Mouse (Mus musculus): Measurements from ENCODE around the gene Lef1.

The Lef1 gene

DNA sequence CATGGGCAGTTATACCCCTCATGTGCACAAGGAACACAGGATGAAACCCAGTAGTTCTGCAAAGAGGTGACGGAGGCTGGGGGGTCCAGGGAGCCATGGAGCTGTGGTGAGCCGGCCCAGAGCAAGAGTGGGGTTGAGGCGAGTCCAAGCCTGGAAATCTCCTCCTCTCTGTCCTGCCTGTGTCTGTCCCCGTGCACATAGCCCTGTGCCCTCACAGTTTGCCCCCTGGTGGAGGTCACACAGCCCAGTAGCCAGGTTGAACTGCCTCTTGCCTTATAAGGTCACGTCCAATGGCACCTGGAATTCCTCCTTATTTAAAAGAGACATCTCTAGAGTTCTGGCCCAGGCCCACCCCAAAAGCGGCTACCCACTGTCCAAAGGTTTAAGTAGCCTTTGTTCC is 137.2 kb downstream of the Lef1 start:
- intact Hi-C loops (cut with DNase I), result loop anchor here (5.0 kb wide), 1 partner anchor 35 kb away; no protein-coding TSS in a partner anchor

DNA sequence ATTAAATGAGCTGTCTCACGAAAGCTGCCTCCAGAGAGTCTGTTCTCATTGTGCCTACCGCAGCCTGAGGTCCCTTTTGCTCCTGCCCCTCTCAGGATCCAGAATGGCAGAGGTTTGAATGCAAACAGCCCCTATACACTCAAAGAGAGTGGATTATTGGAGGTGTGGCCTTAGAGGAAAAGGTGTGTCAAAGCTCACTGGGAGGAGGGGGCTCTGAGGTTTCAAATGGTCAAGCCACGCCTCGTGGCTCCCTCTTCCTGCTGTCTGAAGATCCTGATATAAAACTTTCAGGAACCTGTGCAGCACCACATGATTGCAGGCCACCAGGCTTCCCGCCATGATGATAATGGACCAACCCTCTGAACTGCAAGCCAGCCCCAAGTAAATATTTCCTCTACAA is 137.6 kb downstream of the Lef1 start:
- intact Hi-C loops (cut with DNase I), result loop anchor here (5.0 kb wide), 1 partner anchor 34 kb away; no protein-coding TSS in a partner anchor

DNA sequence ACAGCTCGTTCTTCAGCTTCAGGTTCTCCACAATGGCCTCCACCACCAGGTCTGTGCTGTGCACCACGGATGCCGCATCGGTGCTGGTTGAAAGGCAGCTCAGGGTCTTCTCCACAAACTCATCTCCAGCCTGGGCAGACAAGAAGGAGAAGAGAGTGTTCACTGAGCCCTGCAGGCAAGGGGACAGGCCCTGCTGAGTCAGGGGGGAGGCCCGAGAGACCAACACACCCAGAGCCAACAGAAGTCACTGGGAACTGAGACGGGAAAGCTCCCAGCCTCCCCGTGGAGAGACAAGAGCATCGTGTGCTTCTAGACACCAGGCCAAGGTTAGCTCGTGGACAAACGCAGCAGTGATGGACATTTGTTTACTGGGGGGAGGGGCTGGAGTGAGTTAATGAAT is 138.2 kb downstream of the Lef1 start:
- intact Hi-C loops (cut with DNase I), result loop anchor here (5.0 kb wide), 1 partner anchor 34 kb away; no protein-coding TSS in a partner anchor

DNA sequence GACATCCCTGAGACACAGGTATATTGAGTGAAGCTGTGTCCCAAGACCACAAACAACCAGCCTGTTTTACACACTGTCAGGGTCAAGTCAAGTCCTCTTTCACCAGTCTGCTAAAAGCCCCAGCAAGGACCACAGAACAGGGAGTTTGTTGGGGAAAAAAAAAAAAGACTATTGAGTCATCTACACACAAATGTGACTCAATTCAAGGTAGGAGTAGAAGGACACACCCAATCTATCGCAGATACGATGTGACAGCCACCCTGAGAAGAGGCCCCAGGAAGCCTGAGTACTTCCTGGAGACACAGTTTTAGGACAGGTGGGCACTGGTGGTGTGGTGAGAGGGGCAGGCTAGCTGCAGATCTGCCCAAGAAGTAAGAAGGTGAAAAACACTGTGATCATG is 140.0 kb downstream of the Lef1 start:
- intact Hi-C loops (cut with DNase I), result no loop called here

DNA sequence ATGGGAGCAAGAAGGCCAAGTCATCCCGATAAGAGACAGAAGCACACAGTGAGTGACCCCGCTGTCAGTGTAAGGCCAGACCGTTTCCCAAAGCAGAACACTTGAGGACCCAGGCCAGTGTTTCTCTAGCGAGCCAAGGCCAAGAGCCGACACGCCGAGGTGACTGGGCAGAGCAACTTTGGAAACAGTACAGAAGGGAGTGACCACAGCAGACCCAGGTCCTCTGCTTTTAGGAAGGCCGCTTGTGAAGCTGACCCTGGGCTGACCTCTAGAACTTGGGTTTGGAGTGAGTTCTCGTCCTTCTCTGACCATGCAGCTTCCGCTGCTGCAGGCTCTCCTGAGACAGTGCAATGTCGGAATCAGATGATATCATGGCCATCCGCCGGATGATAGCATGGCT is 140.7 kb downstream of the Lef1 start:
- intact Hi-C loops (cut with DNase I), result no loop called here

DNA sequence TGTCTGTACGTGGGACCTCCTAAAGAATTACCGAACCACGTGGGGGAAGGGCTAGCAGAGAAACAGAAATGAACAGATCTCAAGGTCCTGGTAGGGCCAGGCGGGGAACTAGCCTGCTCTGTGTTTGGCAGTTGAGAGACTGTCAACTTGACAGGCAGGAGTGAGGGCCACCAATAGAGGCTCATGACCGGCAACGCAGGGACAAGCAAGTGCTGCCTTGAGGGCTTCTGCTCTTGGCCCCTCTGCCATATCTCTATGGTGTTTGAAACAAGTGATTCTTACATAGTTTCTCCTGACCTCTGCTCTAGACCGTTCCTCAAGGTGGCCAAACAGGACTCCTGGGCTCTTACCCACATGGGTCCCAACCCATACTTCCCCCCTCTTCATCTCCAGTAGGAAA is 141.3 kb downstream of the Lef1 start:
- intact Hi-C loops (cut with DNase I), result no loop called here

DNA sequence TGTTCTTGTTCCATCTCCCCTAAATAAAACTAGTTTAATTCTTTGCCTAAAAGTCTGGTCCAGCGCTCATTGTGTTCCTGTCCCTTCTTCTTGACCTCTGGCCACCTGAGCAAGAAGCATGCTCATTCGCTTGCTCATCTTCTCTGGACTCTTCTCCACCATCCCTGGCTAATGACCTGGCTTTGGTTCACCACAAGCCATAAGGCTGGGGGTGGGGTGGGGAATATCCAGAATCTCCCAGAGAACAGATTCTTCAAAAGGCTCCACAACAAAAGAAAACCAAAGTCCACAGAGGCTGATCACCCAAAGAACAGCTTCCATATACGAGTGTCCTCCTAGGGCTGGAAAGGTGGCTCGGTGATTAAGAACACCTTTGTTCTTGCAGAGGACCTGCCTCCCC is 144.7 kb downstream of the Lef1 start:
- intact Hi-C loops (cut with DNase I), result no loop called here

DNA sequence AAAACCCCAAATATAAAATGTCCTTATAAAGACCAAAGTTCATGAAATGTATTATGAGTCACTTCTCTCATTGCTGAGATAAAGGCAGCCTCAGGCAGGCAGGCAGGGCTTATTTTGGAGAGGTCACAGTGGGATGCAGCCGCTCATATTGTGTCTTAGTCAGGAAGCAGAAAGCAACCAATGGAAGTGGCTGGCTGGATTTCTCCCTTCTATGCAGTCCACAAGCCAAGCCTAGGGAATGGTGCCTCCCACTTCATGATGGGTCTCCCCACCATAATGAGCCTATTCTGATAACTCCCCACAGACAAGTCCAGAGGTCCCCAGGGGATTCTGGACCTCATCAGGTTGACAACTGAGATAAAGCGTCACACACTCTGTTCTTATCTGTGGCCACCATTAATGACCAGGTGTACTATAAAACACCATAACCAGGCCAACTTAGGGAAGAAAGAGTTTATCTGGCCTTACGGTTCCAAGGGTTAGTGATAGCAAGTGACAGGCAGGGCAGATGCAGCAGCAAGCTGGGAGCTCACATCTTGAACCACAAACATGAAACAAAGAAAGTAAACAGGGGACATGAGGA is 145.2 kb downstream of the Lef1 start:
- intact Hi-C loops (cut with DNase I), result no loop called here

DNA sequence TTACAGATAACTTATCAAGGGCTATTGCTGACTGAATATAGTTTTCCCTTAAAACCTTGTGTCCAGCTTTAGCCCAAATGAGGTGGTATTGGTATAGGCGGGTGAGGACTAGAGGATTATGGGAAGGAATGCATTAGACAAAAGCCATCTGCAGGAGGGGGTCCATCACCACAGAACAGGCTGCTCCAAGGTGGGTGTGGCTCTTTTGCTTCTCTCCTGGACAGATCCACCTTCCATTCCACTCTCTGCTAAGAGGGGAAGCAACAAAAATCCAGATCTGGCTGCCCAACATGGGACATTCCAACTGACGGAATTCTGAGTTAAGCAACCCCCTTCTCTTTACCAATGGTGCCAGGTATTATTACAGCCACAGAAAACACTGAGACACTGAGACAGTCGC is 148.7 kb downstream of the Lef1 start:
- intact Hi-C loops (cut with DNase I), result no loop called here

DNA sequence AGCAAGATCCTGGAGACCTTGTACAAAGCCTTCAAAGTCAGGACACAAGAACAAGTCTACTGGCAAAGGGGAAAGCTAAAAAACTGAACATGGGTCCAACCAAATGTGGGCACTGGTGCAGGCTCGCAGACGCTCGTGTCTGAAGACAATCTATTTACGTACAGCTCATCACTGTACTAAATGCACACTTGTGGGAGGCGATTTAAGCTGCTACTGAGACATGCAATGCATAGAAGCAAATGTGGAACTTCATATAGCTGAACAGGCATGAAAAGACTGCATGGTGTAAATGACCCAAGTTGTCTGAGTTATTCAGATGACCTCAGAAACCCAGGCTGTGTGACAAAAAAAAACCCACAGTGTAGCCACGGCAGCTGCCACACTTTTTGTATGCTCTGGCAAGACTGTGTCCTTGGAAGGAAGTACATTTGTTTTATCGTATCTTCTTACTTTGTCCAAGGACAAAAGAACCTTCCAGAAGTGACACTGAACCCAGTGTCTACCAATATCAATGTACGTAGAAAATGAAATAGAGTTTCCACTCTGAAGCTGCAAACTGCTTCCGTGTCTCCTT is 149.2 kb downstream of the Lef1 start:
- intact Hi-C loops (cut with DNase I), result no loop called here

DNA sequence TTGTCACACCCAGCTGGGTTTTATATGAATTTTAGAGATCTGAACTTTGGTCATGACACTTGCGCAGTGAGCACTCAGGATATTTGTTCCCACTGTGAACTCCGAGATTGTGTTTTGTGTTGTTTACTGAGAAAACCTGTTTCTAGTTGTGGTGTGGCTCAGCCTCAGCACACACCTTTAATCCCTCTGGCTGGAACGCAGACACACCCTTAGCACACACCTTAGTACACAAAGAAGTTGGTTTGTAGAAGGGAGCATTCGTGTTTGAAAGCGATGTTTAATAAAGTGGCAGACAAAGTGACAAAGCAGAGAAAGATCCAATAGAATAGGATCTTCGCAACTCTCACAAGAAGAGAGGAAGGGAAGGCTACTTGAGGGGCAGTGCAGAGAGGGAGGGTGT is 150.1 kb downstream of the Lef1 start:
- intact Hi-C loops (cut with DNase I), result no loop called here

DNA sequence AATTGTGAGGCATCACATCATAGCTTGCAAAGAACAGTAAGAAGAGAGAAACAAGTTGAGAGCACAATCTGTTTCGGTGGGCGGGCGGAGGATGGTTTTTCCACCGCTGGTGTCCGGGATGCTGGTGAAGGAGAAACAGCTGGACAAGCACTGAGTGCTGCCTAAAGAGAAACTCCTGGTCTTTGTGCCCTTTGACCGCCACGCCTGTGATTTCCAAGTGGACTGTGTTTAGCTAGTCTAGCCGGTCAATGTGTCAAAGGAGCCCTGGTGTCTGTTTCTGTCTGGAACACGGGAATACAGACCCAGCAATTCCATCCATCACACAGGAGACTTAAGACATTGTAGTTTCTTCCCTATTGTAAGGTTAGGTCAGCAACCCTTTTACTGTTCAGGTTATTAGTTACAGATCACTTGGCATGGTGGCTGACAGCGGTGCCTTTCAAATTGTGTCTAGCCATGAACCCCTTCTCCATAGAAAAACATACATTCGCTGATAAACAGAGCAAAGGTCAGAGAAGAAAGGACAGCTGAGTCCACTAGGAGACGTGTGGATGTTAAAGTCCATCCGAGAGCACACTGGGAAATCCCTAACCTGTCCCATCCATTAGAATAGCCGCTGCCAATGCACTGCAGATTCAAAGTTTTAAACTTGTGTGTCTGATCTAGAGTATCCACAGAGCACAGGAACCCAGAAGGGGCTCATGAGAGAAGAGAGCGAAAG is 153.7 kb downstream of the Lef1 start:
- intact Hi-C loops (cut with DNase I), result no loop called here

DNA sequence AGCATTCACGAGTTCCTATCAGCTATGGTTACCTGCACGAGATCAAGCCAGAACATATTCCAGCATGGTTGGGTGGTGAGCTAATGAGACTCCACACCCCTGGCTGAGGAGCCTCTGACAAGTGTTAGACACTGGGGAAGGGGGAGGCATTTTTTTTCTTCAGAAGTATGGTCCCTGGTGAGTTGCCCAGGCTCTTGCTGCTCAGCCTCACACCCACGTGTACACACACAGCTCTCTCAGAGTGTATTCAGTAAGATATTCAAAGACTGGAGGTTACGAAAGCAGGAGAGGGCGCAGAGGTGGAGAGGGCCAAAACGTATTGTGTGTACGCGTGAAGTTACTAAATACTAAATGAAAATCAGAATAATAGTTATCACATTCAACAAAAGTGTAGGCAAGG is 155.2 kb downstream of the Lef1 start:
- intact Hi-C loops (cut with DNase I), result no loop called here

DNA sequence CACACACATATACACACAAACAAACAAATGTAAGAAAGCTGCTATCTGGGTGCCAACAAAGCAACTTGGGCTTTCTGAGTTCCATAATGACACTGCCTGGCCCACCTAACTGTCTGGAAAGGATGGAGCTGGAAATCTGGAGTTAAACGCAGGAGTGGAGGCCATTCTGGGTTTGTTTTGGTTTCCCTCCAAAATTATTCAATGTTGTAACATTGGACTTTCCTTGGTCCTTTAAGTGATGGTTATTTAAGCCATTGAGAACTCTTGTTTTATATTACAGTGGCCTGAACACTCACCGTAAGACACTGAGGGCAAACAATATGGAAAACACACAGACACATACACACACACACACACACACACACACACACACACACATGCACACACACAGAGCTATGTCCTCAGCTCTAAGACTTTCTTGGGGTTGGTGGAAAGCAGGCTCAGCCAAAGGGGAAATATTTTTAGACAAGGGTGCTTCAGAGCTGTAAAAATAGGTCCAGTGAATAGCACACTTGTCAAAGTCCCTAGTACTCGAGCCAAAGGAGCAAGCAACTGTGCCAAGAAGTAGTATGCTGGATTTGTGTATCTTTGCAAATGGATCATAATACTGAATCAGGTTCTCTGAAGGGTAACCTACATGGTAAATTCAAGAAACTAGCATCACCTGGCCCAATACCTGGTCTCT is 156.2 kb downstream of the Lef1 start:
- intact Hi-C loops (cut with DNase I), result no loop called here

DNA sequence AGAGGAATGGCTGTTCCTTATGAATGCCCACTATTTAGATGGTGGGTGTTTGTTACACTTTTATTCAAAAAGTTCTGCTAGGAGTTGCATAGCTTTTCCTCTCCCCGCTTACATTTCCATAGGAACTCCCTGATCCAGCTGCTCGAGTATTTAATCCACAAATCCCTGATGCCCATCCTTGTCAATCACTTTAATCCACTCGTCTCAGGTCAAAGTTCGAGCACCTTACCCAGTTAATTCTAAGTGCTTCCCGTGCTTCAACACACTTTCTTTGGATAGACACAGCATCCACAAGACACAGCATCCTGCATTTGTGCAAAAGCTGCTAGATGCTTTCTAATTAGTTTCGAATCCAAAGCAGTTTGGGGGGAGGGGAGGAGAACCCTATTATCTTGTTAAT is 160.1 kb downstream of the Lef1 start:
- intact Hi-C loops (cut with DNase I), result no loop called here

DNA sequence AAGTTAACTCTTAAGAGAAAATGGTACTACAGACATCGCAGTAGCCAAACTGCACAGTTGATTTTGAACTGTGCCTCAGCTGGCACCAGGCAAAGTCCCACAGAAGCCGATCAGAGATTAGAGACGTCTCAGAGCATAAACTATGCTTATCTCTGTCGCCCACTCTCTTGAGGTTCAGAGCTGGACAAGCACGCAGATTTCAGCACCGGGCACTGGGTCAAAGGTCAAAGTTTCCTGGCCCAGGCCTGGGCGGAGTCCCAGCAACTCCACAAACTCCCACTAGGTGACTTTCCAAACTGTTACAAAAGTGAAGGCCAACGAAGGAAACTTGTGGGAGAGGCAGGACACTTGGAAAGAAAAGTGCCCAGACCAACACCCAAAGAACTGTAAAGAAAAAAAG is 160.9 kb downstream of the Lef1 start:
- intact Hi-C loops (cut with DNase I), result no loop called here

DNA sequence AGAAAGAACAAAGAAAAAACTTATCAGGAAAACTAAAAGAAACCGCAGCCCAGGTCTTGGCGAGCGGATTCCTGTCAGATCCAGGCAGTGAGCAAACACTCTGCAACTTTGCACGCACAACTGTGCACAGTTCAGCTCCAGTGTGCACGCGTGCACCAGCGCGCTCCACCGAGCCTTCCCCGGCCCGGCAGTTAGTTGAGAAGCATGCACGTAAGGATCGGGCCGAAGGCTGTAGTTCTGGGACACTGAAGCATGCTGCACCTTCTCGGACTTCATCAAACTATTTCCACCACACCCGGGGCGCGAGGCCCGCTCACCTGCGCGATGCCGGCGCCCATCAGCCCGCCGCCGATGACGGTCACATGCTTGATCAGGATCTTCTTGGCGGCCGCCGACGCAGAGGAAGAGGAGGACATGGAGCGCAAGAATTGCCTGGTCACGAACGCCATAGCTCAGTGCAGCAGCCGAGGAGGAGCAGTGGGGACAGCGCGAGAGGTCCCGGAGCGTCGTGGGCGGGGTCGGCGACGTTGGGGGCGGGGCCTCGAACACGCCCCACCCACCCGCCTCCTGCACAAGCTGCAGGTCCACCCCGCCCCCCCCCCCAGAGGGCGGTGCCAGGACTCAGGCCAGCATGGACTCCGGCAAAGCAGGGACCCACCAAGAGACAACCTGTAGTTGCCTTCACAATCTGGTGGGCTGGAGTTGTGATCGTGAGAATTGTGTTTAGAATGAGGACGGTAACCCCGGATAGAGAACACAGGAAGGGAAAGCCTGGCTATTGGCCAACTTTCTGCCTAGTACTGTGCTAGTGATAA is 161.5 kb downstream of the Lef1 start, which contains the start of gene Hadh:
TSS of gene Hadh (minus strand) at position 543 of the 815 bp plus-strand sequence.
- intact Hi-C loops (cut with DNase I), result no loop called here

DNA sequence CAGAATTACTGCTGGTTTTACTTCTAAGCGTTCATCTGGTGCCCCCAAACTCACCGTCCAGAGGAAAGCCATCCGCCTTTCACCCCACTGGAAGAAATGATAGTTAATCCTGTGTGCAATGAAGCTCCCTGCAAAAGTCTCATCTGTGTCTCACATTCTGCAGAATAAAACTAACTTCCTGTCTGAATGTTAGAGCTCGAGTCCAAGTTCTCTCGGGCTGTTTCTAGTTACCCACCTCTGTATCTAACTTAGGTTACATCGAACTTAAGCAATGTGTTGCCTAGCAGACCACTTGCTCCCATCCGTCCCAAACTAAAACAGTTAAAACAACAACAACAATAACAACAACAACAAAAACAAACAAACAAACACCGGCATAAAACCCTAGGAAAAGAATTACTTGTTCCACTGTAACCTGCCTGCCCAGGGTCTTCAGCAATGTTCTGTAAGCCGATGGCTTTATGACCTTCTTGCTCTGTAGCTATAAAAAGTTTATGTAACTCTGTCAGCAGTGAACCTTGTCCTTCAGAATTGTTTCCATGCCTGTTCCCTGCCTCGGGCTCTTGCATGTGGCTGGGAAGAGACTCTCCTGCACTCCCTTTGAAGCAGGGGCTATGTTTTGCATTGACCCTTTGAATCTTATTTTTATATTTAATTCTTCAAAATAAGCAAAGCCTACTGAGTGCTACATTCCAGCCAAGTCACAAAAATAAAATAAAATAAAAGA is 162.3 kb downstream of the Lef1 start:
- intact Hi-C loops (cut with DNase I), result no loop called here

Data from adrenal gland (tissue).